Mouse (Mus musculus): ENCODE data around the gene Izumo1. TPM values are rescaled to one million over a fixed set of nuclear protein-coding genes. Genes with fewer than 3 reads are reported as not detected.

Izumo1 gene
- not detected for total RNA-seq (2023)

DNA sequence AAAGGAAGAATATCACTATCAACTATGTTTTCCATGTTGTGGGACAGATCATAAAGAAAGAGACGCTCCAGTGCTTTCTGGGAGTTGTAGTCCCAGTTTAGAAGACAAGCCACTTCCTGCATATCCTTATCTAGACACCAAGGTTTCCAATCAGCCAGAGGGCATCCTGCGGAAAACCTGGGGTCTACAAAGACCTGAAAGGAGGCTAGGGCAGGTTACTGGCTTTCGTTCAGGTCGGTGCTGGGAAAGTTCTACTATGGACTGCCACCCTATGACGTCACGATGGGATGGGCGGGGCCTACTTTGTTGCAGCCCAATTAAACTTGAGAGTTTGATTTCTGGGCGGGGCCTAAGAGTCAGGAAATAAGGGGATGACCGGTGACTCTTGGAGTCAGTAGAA lies at the start of gene Izumo1:
Izumo1 (plus strand) TSS at position 369 of the 400 bp plus-strand sequence.

DNA sequence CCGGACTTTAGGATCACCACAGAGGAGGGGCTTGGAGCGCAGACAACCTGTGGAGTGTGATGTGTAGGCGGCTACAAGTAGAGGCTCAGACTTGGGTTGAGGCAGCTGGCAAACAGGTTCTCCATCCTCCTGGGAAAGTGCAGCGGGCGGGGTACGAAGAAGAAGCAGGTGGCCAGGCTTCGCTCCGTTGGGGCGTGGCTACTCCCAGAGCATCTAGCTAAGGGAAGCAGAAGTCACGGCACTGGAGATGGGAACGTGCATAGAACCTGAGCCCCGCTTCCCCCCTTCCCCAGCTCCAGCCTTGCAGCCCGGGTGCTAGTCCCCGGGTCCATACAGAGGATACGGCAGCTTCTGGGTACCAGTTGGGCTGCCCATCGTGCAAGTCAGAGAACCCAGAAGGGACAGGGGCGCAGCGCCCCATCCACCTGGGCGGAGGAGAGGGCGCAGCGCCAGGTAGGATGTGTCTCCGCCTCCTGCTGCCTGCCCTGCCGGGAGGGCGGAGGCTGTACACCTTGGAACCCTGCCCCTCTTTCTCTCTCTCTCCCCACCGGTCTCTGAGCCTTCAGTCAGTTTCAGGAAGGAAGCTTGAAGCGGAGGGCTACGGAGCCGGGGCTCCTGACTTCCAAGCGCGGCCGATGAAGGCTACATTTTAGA lies 4.4 kb upstream of the Izumo1 start, which contains the start of gene Fut1:
Fut1 (plus strand) TSS at position 248 of the 654 bp plus-strand sequence.

DNA sequence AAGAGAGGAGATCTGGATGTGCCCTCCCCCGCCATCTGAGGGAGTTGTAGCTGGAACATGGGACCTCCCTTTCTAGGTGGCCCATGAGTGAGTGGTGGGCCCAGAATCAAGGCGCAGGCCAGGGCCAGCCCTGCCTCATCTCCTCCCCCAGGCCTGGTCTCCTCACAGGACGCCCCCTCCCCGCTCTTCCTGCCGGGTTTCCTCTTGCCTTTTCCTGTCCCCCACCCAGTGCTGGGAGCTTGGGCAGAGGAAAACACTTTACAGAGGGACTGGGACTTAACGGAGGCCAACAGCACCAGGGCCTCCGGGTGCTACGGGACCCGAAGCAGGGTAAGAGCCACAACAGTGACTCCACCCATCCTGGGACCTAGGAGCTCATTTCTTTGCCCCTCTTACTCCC lies 5.7 kb downstream of the Izumo1 start, which contains the start of gene Rasip1:
Rasip1 (plus strand) TSS at position 228 of the 400 bp plus-strand sequence.

DNA sequence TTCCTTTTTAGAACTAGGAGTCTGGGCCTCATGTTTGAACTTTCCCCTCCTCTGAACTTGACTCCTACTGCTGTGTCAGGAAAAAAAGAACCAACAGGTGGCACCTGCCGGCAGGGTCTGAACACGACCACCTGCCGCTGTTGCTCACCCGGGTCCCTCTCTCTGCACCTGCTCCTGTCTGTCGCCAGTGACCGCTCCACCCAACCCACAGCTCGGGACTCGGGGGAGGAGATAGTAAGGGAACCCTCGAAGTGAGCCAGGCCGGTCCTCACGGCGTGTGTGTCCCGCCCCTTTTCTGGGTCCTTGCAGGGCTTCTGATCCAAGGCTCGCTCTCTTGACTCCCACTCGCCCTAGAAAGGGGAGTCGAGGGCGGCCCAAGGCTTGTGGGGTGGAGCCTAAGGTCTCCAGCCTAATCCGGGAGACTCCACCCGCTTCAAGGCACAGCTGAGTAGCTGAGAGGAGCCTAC lies 18.0 kb downstream of the Izumo1 start, which contains the start of gene Mamstr:
Mamstr (plus strand) TSS at position 417 of the 467 bp plus-strand sequence.

DNA sequence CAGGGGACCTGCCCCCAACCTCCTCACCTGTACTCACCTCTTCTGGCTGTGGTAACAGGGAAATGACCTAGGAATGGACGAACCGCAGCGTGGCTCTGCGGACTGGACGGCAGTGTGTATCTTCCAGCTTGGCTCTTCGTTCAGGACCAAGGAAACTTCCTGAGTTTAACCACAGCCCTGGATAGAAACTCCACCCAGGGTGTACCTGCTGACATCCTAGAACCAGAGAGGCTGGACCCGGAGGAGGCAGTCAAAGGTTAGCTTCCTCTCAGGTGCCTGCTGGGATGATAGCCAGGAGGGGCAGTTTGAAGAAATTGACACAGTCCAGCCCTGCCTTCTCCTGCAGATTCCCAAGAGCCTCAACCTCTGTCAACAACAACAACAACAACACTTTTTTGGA lies 44.5 kb downstream of the Izumo1 start, which contains the start of gene Fut2:
Fut2 (minus strand) TSS at position 234 of the 400 bp plus-strand sequence.

Other genes with a start within 250 kb of the Izumo1 start
- gene Snrnp70, start 226.1 kb upstream of the Izumo1 start, total RNA-seq (2023) = 701 TPM
- gene Kcna7, start 216.2 kb upstream of the Izumo1 start, total RNA-seq (2023) = not detected
- gene Ntf5, start 208.1 kb upstream of the Izumo1 start, total RNA-seq (2023) = not detected
- not detected for gene Lhb, start 201.0 kb upstream of the Izumo1 start, total RNA-seq (2023)
- 5.9 TPM for gene Gys1, start 187.0 kb upstream of the Izumo1 start, total RNA-seq (2023)
- gene Ruvbl2, start 183.7 kb upstream of the Izumo1 start, total RNA-seq (2023) = 50.8 TPM
- gene Ftl1, start 161.9 kb upstream of the Izumo1 start, total RNA-seq (2023) = 537 TPM
- 74.8 TPM for gene Bax, start 154.9 kb upstream of the Izumo1 start, total RNA-seq (2023)
- not detected for gene Tulp2, start 139.9 kb upstream of the Izumo1 start, total RNA-seq (2023)
- not detected for gene Gm45808, start 135.0 kb upstream of the Izumo1 start, total RNA-seq (2023)
- 1.2 TPM for gene Dhdh, start 133.0 kb upstream of the Izumo1 start, total RNA-seq (2023)
- gene Nucb1, start 111.4 kb upstream of the Izumo1 start, total RNA-seq (2023) = 80.1 TPM
- gene Ppp1r15a, start 95.5 kb upstream of the Izumo1 start, total RNA-seq (2023) = 949 TPM
- 3.9 TPM for gene Plekha4, start 95.5 kb upstream of the Izumo1 start, total RNA-seq (2023)
- 2.9 TPM for gene Hsd17b14, start 66.9 kb upstream of the Izumo1 start, total RNA-seq (2023)
- gene Bcat2, start 51.7 kb upstream of the Izumo1 start, total RNA-seq (2023) = 52.3 TPM
- not detected for gene Fgf21, start 6.3 kb upstream of the Izumo1 start, total RNA-seq (2023)
- not detected for gene Fut1, start 4.5 kb upstream of the Izumo1 start, total RNA-seq (2023)
- 0.47 TPM for gene Rasip1, start 5.7 kb downstream of the Izumo1 start, total RNA-seq (2023)
- not detected for gene Mamstr, start 18.2 kb downstream of the Izumo1 start, total RNA-seq (2023)
- gene Fut2, start 44.6 kb downstream of the Izumo1 start, total RNA-seq (2023) = not detected
- 0.38 TPM for gene Ntn5, start 62.2 kb downstream of the Izumo1 start, total RNA-seq (2023)
- not detected for gene Sec1, start 72.6 kb downstream of the Izumo1 start, total RNA-seq (2023)
- 12.3 TPM for gene Car11, start 78.0 kb downstream of the Izumo1 start, total RNA-seq (2023)
- 41.2 TPM for gene Dbp, start 83.3 kb downstream of the Izumo1 start, total RNA-seq (2023)
- 2,817 TPM for gene Rpl18, start 93.6 kb downstream of the Izumo1 start, total RNA-seq (2023)
- gene Sphk2, start 96.2 kb downstream of the Izumo1 start, total RNA-seq (2023) = 31.0 TPM
- gene Fam83e, start 99.4 kb downstream of the Izumo1 start, total RNA-seq (2023) = 2.5 TPM
- not detected for gene Spaca4, start 104.0 kb downstream of the Izumo1 start, total RNA-seq (2023)
- gene Lmtk3, start 161.9 kb downstream of the Izumo1 start, total RNA-seq (2023) = 0.89 TPM
- gene Sult2b1, start 162.9 kb downstream of the Izumo1 start, total RNA-seq (2023) = 1.9 TPM
- 127 TPM for gene Cyth2, start 192.8 kb downstream of the Izumo1 start, total RNA-seq (2023)
- gene Kcnj14, start 203.0 kb downstream of the Izumo1 start, total RNA-seq (2023) = 1.8 TPM
- gene Grwd1, start 209.1 kb downstream of the Izumo1 start, total RNA-seq (2023) = 31.7 TPM